Mouse (Mus musculus) heart, postnatal 0 days (tissue): Measurements from ENCODE around the gene Gm42715.

Experiments used
- CTCF ChIP-seq: IDR thresholded peaks from 2 replicates; pipeline ENCODE4 v1.5.1; 2016; ENCODE audit warnings: antibody characterized with exemption, control low read depth, low read depth
- EP300 ChIP-seq: IDR thresholded peaks from 2 replicates; pipeline ENCODE4 v1.6.1; 2016; ENCODE audit warnings: antibody characterized with exemption, low read depth

- TF ChIP-seq CTCF: no peak
- no peak for TF ChIP-seq EP300
Measured at GRCm38 (mm10) chr7:127601735-127602134, 82.4 kb downstream of the Gm42715 start.
